Mouse (Mus musculus): ENCODE measurements at regions not wholly inside any gene's neighbourhood (a gene's known extent, or its start where the extent isn't known, plus 50 kb on each side); places are given as distances from the start of the nearest gene placed in this dataset.

GRCm38 (mm10) chr6:66206197-66206925, 254.0 kb downstream of the 4930544G11Rik start:
- H3K4me2 ChIP-seq (replicated peaks; ENCODE audit: low read depth): no peak overlapping the region
- no peak for TF ChIP-seq CTCF (IDR thresholded peaks at IDR 0.05; ENCODE audit: low read depth)

GRCm38 (mm10) chr6:66217543-66217942, 265.1 kb downstream of the 4930544G11Rik start:
- Histone ChIP-seq H3K4me1 (replicated peaks; ENCODE audit: control insufficient read depth, insufficient read depth, low read length) (no peaks in the 10 kb centered on the region), H3K9me3 (ENCODE audit: control insufficient read depth) (no peaks in the 10 kb centered on the region), H3K4me2 (replicated peaks; ENCODE audit: low read depth) (no peak overlapping the region), H3K4me3 (ENCODE audit: low read depth, low read length) (no peak overlapping the region), H3K27me3 (replicated peaks; ENCODE audit: control insufficient read depth, insufficient read depth, low read length) (no peaks in the 10 kb centered on the region), H3K9ac (ENCODE audit: low read depth, low read length) (no peak overlapping the region), H3K36me3 (ENCODE audit: control insufficient read depth, insufficient read depth) (no peaks in the 10 kb centered on the region), H3K27ac (ENCODE audit: low read depth, low read length) (no peak overlapping the region)
- TF ChIP-seq CTCF (IDR thresholded peaks at IDR 0.05; ENCODE audit: low read depth): no peak
- 82% methylated on average over 2 of the region's 2 CpGs for WGBS
- ATAC-seq: no peak

More at GRCm38 (mm10) chr6:66206197-66206925, 254.0 kb downstream of the 4930544G11Rik start:
- no peak for ATAC-seq
- Histone ChIP-seq H3K27me3 (replicated peaks; ENCODE audit: control insufficient read depth, insufficient read depth, low read length) (no peaks in the 10 kb centered on the region), H3K9me3 (ENCODE audit: control insufficient read depth) (no peaks in the 10 kb centered on the region), H3K9ac (ENCODE audit: low read depth, low read length) (no peak overlapping the region), H3K4me1 (replicated peaks; ENCODE audit: control insufficient read depth, insufficient read depth, low read length) (no peaks in the 10 kb centered on the region), H3K4me3 (ENCODE audit: low read depth, low read length) (no peak overlapping the region), H3K27ac (ENCODE audit: low read depth, low read length) (no peak overlapping the region), H3K36me3 (ENCODE audit: control insufficient read depth, insufficient read depth) (no peaks in the 10 kb centered on the region)
- 64% methylated on average over 5 of the region's 5 CpGs for WGBS

- Histone ChIP-seq H3K4me3 (ENCODE audit: low read depth, low read length) (no peak overlapping the region), H3K4me2 (replicated peaks; ENCODE audit: low read depth) (no peak overlapping the region), H3K27ac (ENCODE audit: low read depth, low read length) (no peak overlapping the region), H3K9me3 (ENCODE audit: control insufficient read depth) (no peaks in the 10 kb centered on the region), H3K36me3 (ENCODE audit: control insufficient read depth, insufficient read depth) (no peaks in the 10 kb centered on the region), H3K27me3 (replicated peaks; ENCODE audit: control insufficient read depth, insufficient read depth, low read length) (no peaks in the 10 kb centered on the region), H3K9ac (ENCODE audit: low read depth, low read length) (no peak overlapping the region), H3K4me1 (replicated peaks; ENCODE audit: control insufficient read depth, insufficient read depth, low read length) (no peaks in the 10 kb centered on the region)
- no peak for TF ChIP-seq CTCF (IDR thresholded peaks at IDR 0.05; ENCODE audit: low read depth)
- ATAC-seq: no peak
- WGBS: 58% methylated on average over 4 of the region's 4 CpGs
Observed at GRCm38 (mm10) chr6:66224164-66224903, 271.9 kb downstream of the 4930544G11Rik start.

GRCm38 (mm10) chr6:66236368-66236767, 284.0 kb downstream of the 4930544G11Rik start:
- H3K9ac ChIP-seq (ENCODE audit: low read depth, low read length): no peak overlapping the region
- no peak overlapping the region for H3K27ac ChIP-seq (ENCODE audit: low read depth, low read length)
- H3K9me3 ChIP-seq (ENCODE audit: control insufficient read depth): no peaks in the 10 kb centered on the region
- no peaks in the 10 kb centered on the region for H3K36me3 ChIP-seq (ENCODE audit: control insufficient read depth, insufficient read depth)
- no peak overlapping the region for H3K4me3 ChIP-seq (ENCODE audit: low read depth, low read length)
- TF ChIP-seq CTCF (IDR thresholded peaks at IDR 0.05; ENCODE audit: low read depth): no peak
- no peaks in the 10 kb centered on the region for H3K27me3 ChIP-seq (replicated peaks; ENCODE audit: control insufficient read depth, insufficient read depth, low read length)
- no peak for ATAC-seq
- WGBS: 61% methylated on average over 2 of the region's 2 CpGs
- H3K4me2 ChIP-seq (replicated peaks; ENCODE audit: low read depth): no peak overlapping the region
- H3K4me1 ChIP-seq (replicated peaks; ENCODE audit: control insufficient read depth, insufficient read depth, low read length): no peaks in the 10 kb centered on the region

- no peak for ATAC-seq
- Histone ChIP-seq H3K4me3 (ENCODE audit: low read depth, low read length) (no peak overlapping the region), H3K9ac (ENCODE audit: low read depth, low read length) (no peak overlapping the region), H3K9me3 (ENCODE audit: control insufficient read depth) (no peaks in the 10 kb centered on the region), H3K4me2 (replicated peaks; ENCODE audit: low read depth) (no peak overlapping the region), H3K36me3 (ENCODE audit: control insufficient read depth, insufficient read depth) (no peaks in the 10 kb centered on the region), H3K4me1 (replicated peaks; ENCODE audit: control insufficient read depth, insufficient read depth, low read length) (no peaks in the 10 kb centered on the region), H3K27me3 (replicated peaks; ENCODE audit: control insufficient read depth, insufficient read depth, low read length) (no peaks in the 10 kb centered on the region), H3K27ac (ENCODE audit: low read depth, low read length) (no peak overlapping the region)
- WGBS: 76% methylated on average over 4 of the region's 4 CpGs
- no peak for TF ChIP-seq CTCF (IDR thresholded peaks at IDR 0.05; ENCODE audit: low read depth)
Observed at GRCm38 (mm10) chr6:66255378-66255777, 279.8 kb upstream of the Mad2l1 start.

GRCm38 (mm10) chr6:66263429-66263828, 271.8 kb upstream of the Mad2l1 start:
- Histone ChIP-seq H3K9ac (ENCODE audit: low read depth, low read length) (no peak overlapping the region), H3K4me1 (replicated peaks; ENCODE audit: control insufficient read depth, insufficient read depth, low read length) (no peaks in the 10 kb centered on the region), H3K27ac (ENCODE audit: low read depth, low read length) (no peak overlapping the region), H3K9me3 (ENCODE audit: control insufficient read depth) (no peaks in the 10 kb centered on the region), H3K4me3 (ENCODE audit: low read depth, low read length) (no peak overlapping the region), H3K36me3 (ENCODE audit: control insufficient read depth, insufficient read depth) (no peaks in the 10 kb centered on the region), H3K27me3 (replicated peaks; ENCODE audit: control insufficient read depth, insufficient read depth, low read length) (no peaks in the 10 kb centered on the region), H3K4me2 (replicated peaks; ENCODE audit: low read depth) (no peak overlapping the region)
- no peak for TF ChIP-seq CTCF (IDR thresholded peaks at IDR 0.05; ENCODE audit: low read depth)
- WGBS: 77% methylated on average over 3 of the region's 3 CpGs
- no peak for ATAC-seq
